Mouse (Mus musculus) thymus, postnatal 25 days (tissue): ENCODE data around the gene Cyyr1.

Experiments
- DNase-seq: peaks from one replicate; pipeline ENCODE4 v3.0.0; 2022

The Cyyr1 gene

GRCm38 (mm10) chr16:85455043-85455442 is 98.2 kb downstream of the Cyyr1 start:
- DNase-seq: no peak

GRCm38 (mm10) chr16:85446306-85446705 is 106.9 kb downstream of the Cyyr1 start:
- no peak for DNase-seq

- no peak for DNase-seq
Measured at GRCm38 (mm10) chr16:85445801-85446200, 107.4 kb downstream of the Cyyr1 start.

GRCm38 (mm10) chr16:85435427-85435826 is 117.8 kb downstream of the Cyyr1 start:
- no peak for DNase-seq

- DNase-seq: no peak
Measured at GRCm38 (mm10) chr16:85429173-85429572, 124.0 kb downstream of the Cyyr1 start.

GRCm38 (mm10) chr16:85422889-85423288 is 130.3 kb downstream of the Cyyr1 start:
- DNase-seq: no peak

- DNase-seq: no peak
Measured at GRCm38 (mm10) chr16:85415415-85415814, 137.8 kb downstream of the Cyyr1 start.

- no peak for DNase-seq
Measured at GRCm38 (mm10) chr16:85393430-85393948, 159.7 kb downstream of the Cyyr1 start.

GRCm38 (mm10) chr16:85386801-85387200 is 166.4 kb downstream of the Cyyr1 start:
- no peak for DNase-seq
